Mouse (Mus musculus) cerebellum, postnatal 14 days (tissue): ENCODE data around the gene Rdh7.
A peak's percentile ranks its signal among the peaks of the same experiment; 100 is the strongest.
"Not testable (repeated sequence)": the region's sequence is repeated elsewhere in the genome, so short reads cannot be mapped to it uniquely, and the experiment has no call there.

Source experiments
- DNase-seq, 2 experiments: peaks; one replicate each; pipeline ENCODE4 v3.0.0; 2021; ENCODE audit warnings: mixed read lengths in 2 of 2

Gene Rdh7

DNA sequence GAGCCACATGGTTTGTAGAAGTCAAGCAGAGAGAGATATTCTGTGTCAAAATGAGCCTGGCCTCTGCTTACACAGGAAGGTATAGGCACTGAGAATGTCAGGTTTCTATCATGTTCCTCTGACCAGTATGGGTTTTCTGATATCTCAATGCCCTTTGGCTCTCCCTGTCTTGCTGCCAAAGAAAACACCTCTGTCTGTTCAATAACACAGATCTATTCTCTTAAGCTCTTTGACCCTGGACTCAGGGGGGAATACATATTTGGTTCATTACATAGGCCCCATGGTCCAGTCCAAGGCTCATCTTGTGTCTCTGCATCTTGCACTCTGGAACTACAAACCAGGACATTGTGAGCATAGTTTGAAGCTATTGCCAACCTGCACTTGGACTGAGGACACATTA lies at the start of gene Rdh7:
TSS of gene Rdh7 (minus strand) at position 213 of the 400 bp plus-strand sequence.
- DNase-seq = no peak

DNA sequence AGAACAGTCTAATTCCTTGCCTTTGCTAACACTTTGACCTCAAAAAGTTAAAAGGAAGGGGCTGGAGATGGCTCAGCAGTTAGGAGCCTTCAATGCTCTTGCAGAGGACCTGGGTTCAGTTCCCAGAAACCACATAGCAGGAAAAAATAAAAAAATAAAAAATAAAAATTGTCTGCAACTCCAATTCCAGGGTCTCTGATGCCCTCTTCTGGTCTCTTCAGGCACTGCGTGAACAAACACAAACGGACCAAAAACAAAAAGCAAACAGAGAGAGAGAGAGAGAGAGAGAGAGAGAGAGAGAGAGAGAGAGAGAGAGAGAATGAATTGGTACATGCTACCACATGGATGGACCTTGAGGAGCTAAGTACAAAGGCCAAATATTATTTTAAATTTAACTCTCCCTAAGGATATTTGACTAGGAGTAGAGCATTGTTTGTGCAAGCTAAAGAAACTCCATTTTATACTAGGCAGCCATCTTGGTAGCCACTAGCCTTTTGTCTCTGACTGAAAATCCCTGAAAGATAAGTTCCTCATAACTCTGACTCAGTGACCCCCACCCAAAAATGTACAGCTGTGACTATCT lies 48.9 kb upstream of the Rdh7 start:
- peak; percentile 74 to 86 for DNase-seq

GRCm38 (mm10) chr10:127936747-127937409 lies 48.3 kb upstream of the Rdh7 start:
- no peak for DNase-seq

DNA sequence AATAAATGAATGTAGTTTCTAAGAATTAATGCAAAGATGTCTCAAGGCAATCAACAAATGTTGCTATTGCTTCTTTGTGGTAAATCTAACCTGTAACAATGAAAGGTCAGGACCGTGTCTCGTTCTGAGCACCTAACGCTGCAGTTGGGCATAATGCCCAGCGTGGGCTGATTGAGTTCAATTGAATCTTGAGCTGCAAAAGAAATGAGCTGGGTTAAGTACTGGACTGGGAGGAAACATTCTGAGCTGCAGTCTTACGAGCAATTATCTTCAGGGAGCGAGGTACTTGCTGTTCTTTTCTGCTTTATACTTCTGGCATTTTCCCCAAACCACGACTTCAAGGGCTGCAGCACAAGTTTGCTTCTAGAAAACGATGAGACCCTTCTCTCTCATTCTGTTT lies 47.7 kb upstream of the Rdh7 start:
- DNase-seq = no peak

DNA sequence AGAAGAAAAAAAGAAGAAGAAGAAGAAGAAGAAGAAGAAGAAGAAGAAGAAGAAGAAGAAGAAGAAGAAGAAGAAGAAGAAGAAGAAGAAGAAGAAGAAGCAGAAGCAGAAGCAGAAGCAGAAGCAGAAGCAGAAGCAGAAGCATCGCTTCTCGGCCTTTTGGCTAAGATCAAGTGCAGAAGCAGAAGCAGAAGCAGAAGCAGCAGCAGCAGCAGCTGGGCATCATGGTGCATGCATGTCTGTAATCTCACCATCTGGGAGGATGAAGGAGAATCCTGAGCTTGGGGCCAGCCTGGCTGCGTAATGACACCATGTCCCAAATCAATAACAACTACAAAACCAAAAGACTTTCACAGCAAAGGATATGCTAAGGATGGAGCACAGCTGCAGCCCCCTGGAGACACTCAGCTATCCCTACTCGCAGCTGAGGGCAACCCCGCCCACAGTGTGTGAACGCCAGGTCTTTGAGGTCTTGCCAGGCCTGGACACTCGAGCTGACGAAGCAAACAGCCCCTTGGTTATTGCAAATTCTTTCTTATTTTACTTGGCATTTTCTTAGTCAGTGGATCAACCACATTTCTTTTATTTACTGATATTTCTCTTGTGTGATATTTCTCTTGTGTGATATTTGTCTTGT lies 43.8 kb upstream of the Rdh7 start:
- no peak for DNase-seq

- DNase-seq = no peak
Observed at GRCm38 (mm10) chr10:127927737-127928136, 39.1 kb upstream of the Rdh7 start.

DNA sequence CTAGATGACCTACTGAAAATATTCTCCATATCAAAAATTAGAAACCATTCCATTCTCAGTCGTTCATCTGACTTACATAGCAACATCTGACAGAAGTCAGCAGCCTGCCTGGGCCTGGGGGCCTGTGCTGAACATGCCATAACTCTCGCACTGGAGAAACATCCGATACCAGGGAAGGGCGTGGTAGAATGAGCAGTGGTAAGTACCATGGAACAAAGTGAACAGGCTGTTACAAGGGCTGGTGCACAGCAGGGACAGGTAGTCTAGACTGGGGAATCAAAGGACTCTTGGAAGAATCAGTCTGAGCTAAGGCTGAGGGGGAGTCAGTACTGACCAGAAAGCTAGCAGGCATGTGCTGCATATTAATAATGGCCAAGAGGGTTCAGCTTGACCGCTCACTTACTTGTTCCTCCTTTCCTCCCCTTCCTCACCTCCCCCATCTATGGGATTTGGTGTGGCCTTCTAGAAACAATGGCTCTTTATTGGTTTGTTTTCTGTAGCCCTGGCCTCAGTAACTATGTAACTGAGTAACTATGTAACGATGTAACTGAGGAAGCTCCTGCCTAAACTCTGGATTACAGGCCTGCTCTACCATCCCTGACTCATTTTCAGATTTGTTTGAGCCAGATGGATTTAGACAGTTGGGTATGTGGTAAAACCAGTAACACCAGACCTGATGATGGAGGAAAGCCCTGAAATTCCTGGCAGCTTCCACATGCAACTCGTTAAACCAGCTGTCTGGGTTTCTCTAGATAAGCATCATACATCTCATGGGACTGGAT lies 36.2 kb upstream of the Rdh7 start:
- DNase-seq = no peak

DNA sequence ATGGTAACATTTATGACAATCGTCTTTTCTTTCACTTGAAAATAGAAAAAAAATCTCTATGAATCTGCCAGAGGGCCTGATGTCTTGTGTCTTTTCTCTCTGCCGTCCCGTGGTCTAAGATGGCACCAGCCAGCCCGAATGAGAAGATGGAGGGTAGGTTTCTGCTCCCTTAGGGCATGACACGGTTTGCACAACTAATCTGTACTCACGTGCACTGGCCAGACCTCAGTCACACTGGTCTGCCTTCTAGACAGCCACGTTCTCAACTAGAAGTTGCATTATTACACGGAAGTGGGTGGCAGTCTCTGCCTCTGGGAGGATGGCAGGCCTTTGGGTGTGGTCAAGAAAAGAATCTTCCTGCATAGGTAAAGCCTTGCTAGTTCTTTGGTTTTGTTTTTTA lies 34.4 kb upstream of the Rdh7 start:
- no peak for DNase-seq

- no peak for DNase-seq
Observed at GRCm38 (mm10) chr10:127922241-127922640, 33.6 kb upstream of the Rdh7 start.

GRCm38 (mm10) chr10:127917651-127918050 lies 29.0 kb upstream of the Rdh7 start:
- DNase-seq = no peak

DNA sequence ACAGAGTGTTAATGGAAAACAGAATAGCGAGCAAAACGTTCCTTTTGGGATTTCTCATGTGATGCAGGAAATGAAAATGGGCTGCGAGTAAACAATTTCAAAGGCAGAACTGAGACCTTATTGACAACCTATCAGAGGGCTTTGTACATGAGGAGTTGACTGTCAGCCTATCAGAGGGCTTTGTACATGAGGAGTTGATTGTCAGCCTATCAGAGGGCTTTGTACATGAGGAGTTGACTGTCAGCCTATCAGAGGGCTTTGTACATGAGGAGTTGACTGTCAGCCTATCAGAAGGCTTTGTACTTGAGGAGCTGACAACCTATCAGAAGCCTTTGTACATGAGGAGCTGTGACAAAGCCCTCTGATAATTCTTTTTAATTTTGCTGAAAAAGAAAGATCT lies 28.6 kb upstream of the Rdh7 start:
- DNase-seq = not testable (repeated sequence)

DNA sequence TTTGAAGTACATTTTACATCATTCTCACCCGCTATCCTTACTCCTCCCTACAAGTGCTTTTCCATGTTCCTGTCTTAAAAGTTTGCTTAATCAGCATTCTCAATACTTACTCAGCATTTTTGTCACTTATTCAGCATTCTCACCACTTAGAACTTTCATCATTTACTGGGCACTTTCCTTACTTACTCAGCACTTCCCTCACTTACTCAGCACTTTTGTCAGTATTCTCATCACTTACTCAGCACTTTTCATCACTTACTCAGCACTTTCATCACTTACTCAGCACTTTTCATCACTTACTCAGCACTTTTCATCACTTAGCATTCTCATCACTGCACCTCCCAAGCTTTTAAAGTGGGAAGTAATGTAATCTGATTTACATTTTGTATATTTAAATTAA lies 27.0 kb upstream of the Rdh7 start:
- no peak for DNase-seq

- no peak for DNase-seq
Observed at GRCm38 (mm10) chr10:127907386-127907951, 18.9 kb upstream of the Rdh7 start.

GRCm38 (mm10) chr10:127906138-127906537 lies 17.5 kb upstream of the Rdh7 start:
- DNase-seq = no peak

- peak; percentile 37 to 51 for DNase-seq
Observed at GRCm38 (mm10) chr10:127904718-127905446, 16.3 kb upstream of the Rdh7 start.

- DNase-seq = no peak
Observed at GRCm38 (mm10) chr10:127903116-127903515, 14.5 kb upstream of the Rdh7 start.

DNA sequence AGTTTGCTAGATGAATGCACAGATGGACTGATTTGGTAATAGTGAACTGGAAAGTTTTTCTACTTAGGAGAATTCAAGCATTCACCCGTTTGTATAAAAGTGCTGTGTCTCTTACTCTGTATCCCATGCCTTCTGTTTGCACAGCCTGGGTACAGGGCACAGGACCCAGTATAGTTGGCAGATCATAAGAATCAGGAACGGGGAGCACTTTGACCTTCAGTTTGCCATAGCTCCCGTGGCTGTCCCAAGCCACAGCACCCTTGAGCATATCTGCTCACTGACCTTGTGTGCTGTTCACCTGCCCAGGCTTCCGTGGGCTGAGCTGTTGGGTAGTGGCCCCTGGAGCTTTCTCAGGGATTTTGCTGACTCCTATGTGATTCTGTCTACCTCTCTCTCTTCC lies 13.1 kb upstream of the Rdh7 start:
- DNase-seq = no peak

GRCm38 (mm10) chr10:127899783-127900182 lies 11.2 kb upstream of the Rdh7 start:
- DNase-seq = no peak

DNA sequence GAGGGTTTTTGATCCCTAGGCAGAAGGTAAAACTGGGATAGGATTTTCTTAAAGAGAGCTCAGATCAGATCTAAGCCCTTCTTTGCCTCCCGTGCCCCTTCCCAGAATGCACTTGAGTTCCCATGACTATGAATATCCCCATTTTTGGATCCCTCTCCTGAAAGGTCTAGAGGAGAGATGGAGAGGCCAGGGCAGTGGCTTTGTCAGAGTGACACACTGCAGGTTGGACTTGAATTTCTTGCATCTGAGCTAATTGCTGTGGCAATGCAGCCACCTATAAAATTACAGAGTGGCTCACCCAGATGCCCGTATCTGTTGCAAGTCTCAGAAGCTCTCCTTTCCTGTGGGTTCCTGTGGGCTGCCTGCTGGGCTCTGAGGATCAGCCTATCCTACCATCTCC lies 9.6 kb upstream of the Rdh7 start, which contains the start of gene Sdr9c7:
TSS of gene Sdr9c7 (plus strand) at position 301 of the 400 bp plus-strand sequence.
- no peak for DNase-seq

- DNase-seq = no peak
Observed at GRCm38 (mm10) chr10:127897506-127897905, 8.9 kb upstream of the Rdh7 start.

- no peak for DNase-seq
Observed at GRCm38 (mm10) chr10:127896705-127897104, 8.1 kb upstream of the Rdh7 start.
